ENCODE assay signal across 20 mouse cellular contexts in the genomic region with DNA sequence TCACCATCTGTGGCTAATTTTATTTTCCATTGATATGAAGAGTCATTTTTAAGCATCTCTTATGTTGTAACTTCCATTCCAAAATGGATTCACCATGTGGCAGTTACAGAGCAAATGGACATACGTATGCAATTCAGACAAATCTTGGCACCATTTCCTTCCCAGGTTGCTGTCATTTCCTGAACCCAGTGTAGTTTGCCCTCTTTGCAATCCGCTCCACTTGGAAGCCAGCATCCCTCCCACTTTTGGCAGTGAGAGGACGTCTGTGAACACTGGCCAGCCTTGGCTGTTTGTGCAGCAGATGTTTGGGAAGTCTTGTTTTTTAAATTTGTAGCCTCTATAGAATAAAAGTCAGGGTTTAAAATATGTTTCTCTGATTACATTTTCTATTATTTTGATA.
DNase-seq lines count a peak whose midpoint lies in the region; ATAC-seq lines count a peak whose summit lies in the region.
"Had no signal": no experiment of that assay in that cellular context is flagged by ENCODE, and none has a peak within 500 bp of the region (broad histone marks: within the 10 kb centered on the region; RNA-seq: fewer than 3 reads in every experiment).

No protein-coding gene starts in this region.

- H3K9me3 ChIP-seq in embryonic facial prominence, embryonic 14.5 days (ENCODE audit: control insufficient read depth, low read length), result no peaks in the 10 kb centered on the region
- no peaks in the 10 kb centered on the region for H3K9me3 ChIP-seq in embryonic facial prominence, embryonic 10.5 days
- H3K9me3 ChIP-seq: kidney, embryonic 15.5 days; megakaryocyte, embryonic 14.5 days; neural tube, embryonic 12.5 days; stomach, embryonic 15.5 days had no signal

- 49% methylated on average over 3 of the region's 3 CpGs for WGBS in embryonic facial prominence, embryonic 14.5 days
- 67% methylated on average over 3 of the region's 3 CpGs for WGBS in embryonic facial prominence, embryonic 10.5 days

- no peaks in the 10 kb centered on the region; the same call in 1 of the 2 replicates for H3K4me1 ChIP-seq in embryonic facial prominence, embryonic 14.5 days (ENCODE audit: control insufficient read depth, insufficient read depth, low read length)
- H3K4me1 ChIP-seq in embryonic facial prominence, embryonic 10.5 days, result no peaks in the 10 kb centered on the region
- H3K4me1 ChIP-seq: kidney, embryonic 15.5 days; megakaryocyte, embryonic 14.5 days; neural tube, embryonic 12.5 days; stomach, embryonic 15.5 days had no signal

- no peak for ATAC-seq in embryonic facial prominence, embryonic 14.5 days (ENCODE audit: low read depth)
- ATAC-seq in cerebellum, adult (ENCODE audit: insufficient number of reproducible peaks, low FRiP score, low TSS enrichment), result peak; percentile 97
- ATAC-seq: inflammation-experienced regulatory T-cells, adult 6 months had no signal

- H3K36me3 ChIP-seq in embryonic facial prominence, embryonic 14.5 days (ENCODE audit: control insufficient read depth, insufficient read depth, low read length), result no peaks in the 10 kb centered on the region
- H3K36me3 ChIP-seq in embryonic facial prominence, embryonic 10.5 days (replicated peaks), result no peaks in the 10 kb centered on the region
- H3K36me3 ChIP-seq: kidney, embryonic 15.5 days; neural tube, embryonic 12.5 days; stomach, embryonic 15.5 days had no signal

- no peak overlapping the region for H3K27ac ChIP-seq in embryonic facial prominence, embryonic 14.5 days (replicated peaks; ENCODE audit: low read depth, low read length)
- no peak overlapping the region for H3K27ac ChIP-seq in embryonic facial prominence, embryonic 10.5 days (replicated peaks)
- H3K27ac ChIP-seq: kidney, embryonic 15.5 days; liver, embryonic 14.5 days; neural tube, embryonic 12.5 days; stomach, embryonic 15.5 days had no signal

- peak; percentile 76 for DNase-seq in embryonic facial prominence, embryonic 14.5 days (ENCODE audit: low spot score)
- no peak for DNase-seq in embryonic facial prominence, embryonic 10.5 days (ENCODE audit: low spot score)
- DNase-seq in left cerebral cortex, postnatal 4 days, result peak; percentile 84
- DNase-seq in left cerebral cortex, adult 18-20 months (ENCODE audit: low spot score in 2 of 2), result no peak
- peak; percentile 91 to 93 for DNase-seq in cerebellum, postnatal 10 days
- no peak for DNase-seq in gastrocnemius, adult 8-10 months (ENCODE audit: low spot score in 2 of 2)
- DNase-seq in kidney, adult 18-20 months, result no peak
- DNase-seq: adrenal gland, adult 2 months; gastrocnemius, postnatal 25 days; heart, postnatal 10 days; lung, postnatal 14 days; spleen, adult 18-20 months; thymus, adult 2 months had no signal

- intact Hi-C loops in left cerebral cortex, postnatal 4 days (cut with DNase I), result no loop called here

- H3K9ac ChIP-seq in embryonic facial prominence, embryonic 14.5 days (ENCODE audit: low read depth, low read length), result no peak overlapping the region
- H3K9ac ChIP-seq: kidney, embryonic 15.5 days; liver, embryonic 14.5 days; neural tube, embryonic 12.5 days; stomach, embryonic 15.5 days had no signal

- H3K4me2 ChIP-seq in embryonic facial prominence, embryonic 14.5 days (ENCODE audit: low read depth, low read length), result no peak overlapping the region
- H3K4me2 ChIP-seq: kidney, embryonic 15.5 days; neural tube, embryonic 12.5 days; stomach, embryonic 15.5 days had no signal

- no peak overlapping the region for H3K4me3 ChIP-seq in embryonic facial prominence, embryonic 14.5 days (ENCODE audit: low read depth, low read length)
- H3K4me3 ChIP-seq in embryonic facial prominence, embryonic 10.5 days, result no peak overlapping the region
- H3K4me3 ChIP-seq: kidney, embryonic 15.5 days; megakaryocyte, embryonic 14.5 days; neural tube, embryonic 12.5 days; stomach, embryonic 15.5 days had no signal

- H3K27me3 ChIP-seq in embryonic facial prominence, embryonic 14.5 days (replicated peaks; ENCODE audit: control insufficient read depth, insufficient read depth, low read length), result no peaks in the 10 kb centered on the region
- H3K27me3 ChIP-seq in embryonic facial prominence, embryonic 10.5 days (replicated peaks; ENCODE audit: low read depth, poor library complexity, severe bottlenecking), result no peaks in the 10 kb centered on the region
- H3K27me3 ChIP-seq: kidney, embryonic 15.5 days; megakaryocyte, embryonic 14.5 days; neural tube, embryonic 12.5 days; stomach, embryonic 15.5 days had no signal

Comparison
In these comparisons a context has a peak if more than half of its experiments do, and no peak if none do; other contexts are left out.
1. DNase-seq: peak in embryonic facial prominence, embryonic 14.5 days (single experiment), left cerebral cortex, postnatal 4 days (single experiment) and cerebellum, postnatal 10 days (2 of 2); none in embryonic facial prominence, embryonic 10.5 days (single experiment), left cerebral cortex, adult 18-20 months (0 of 2), gastrocnemius, adult 8-10 months (0 of 2) and kidney, adult 18-20 months (single experiment).